ENCODE assay signal across 10 mouse cellular contexts in genomic region chr12:16737266-16737665, GRCm38 (mm10).
"Had no signal": no experiment of that assay in that cellular context is flagged by ENCODE, and none has a peak within 500 bp of the region (broad histone marks: within the 10 kb centered on the region; RNA-seq: fewer than 3 reads in every experiment).

No protein-coding gene starts in this region.

- DNase-seq: kidney, adult 18-20 months; kidney, adult 9 months; kidney, postnatal 25 days; layer of hippocampus, adult 9-11 months; layer of hippocampus, postnatal 36 days; liver, postnatal 0 days; lung, embryonic 14.5 days; lung, postnatal 36 days; thymus, adult 18-20 months; thymus, postnatal 4 days had no signal
